Mouse (Mus musculus) bone marrow, adult 2 months (tissue): ENCODE results near the gene Hoxa11.

Experiments used
- CTCF ChIP-seq: fragments of 200-500 bp; IDR thresholded peaks from 2 replicates; pipeline ENCODE4 v1.5.1; 2011; ENCODE audit warnings: low read length, control low read depth; ENCODE audit not compliant: control insufficient read depth, insufficient read depth
- POLR2A ChIP-seq: fragments of 200-500 bp; IDR thresholded peaks from 2 replicates; pipeline ENCODE4 v1.6.1; 2011; ENCODE audit warnings: low read depth, mild to moderate bottlenecking, control low read depth, low read length, borderline replicate concordance; ENCODE audit not compliant: control insufficient read depth

DNA sequence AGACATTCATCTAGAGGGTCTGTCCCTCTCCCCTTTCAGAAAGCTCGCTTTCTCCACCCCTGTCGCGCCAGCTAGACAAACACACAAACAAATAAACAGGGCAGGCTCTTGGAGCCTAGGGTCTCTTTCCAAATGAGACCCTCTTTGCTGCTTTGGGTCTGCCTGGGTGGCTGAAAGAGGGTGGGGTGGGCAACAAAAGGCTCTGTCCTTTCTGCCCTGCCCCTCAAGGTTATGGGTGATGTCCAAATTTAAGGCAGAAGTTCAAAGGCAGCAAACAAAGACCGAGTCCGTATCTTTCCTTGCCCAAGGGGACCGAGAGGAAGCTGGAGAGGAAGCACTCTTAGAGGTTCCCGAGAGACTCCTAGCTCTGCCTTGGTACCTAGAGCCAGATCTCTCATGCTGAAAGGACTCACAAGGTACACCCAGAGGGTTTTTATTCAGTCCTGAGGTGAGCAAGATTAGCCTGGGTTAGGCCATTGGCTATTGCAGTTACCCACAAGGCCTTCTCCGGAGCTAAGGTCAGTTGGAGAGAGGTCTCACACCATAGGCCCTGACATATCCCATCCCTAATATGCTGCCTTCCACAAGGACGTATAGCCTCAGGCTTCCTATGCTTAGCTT lies 4.5 kb downstream of the Hoxa11 start:
- TF ChIP-seq POLR2A, result no peak
- TF ChIP-seq CTCF, result no peak
